Mouse (Mus musculus): ENCODE measurements around the gene Pou2f1.

The Pou2f1 gene

GRCm38 (mm10) chr1:165882146-165882900, 120.2 kb downstream of the Pou2f1 start:
- DNase-seq (ENCODE audit: extremely low spot score, low read depth, low spot score) = no peak

- no peak for DNase-seq (ENCODE audit: extremely low spot score, low read depth, low spot score)
Measured at GRCm38 (mm10) chr1:165878751-165879150, 123.7 kb downstream of the Pou2f1 start.

- DNase-seq (ENCODE audit: extremely low spot score, low read depth, low spot score) = no peak
Measured at GRCm38 (mm10) chr1:165875520-165876284, 126.8 kb downstream of the Pou2f1 start.

DNA sequence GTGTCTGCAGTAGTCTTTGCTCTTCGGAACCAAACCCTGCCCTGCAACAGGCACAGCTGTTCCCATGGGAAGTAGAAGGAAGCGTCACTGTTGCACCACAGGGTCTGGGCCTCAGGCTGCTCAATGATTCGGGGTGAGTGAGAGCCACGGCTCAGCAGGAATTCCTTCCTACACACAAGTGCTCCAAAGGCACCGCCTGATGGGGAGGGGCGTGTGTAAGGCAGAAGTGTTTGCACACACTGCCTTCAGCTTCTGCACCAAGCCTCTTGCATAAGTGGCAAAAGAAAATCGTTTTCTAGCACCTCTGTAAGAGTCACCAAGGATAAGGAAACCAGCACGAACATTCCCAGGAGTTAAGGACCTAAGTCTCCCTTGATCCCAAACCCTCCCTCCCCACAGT, 127.8 kb downstream of the Pou2f1 start:
- DNase-seq (ENCODE audit: extremely low spot score, low read depth, low spot score) = no peak

DNA sequence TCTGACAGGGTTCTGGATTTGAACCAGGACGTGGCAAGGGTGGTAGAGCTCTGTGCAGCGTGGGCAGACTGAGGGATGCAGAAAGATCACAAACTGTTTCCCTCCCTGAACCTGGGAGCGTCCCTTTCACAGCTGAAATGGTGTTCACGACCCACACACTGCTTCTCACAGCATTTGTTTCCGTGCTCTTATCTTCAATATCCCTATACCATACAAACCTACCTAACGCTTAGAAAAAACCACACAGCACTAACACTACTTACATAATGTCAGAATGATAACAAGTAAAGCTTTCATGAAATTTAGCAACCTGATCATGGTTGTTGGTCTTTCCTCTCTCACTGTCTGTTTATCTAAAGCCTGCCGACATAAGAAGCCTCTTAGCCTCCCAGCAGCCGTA, 133.8 kb downstream of the Pou2f1 start:
- no peak for DNase-seq (ENCODE audit: extremely low spot score, low read depth, low spot score)

GRCm38 (mm10) chr1:165866630-165867280, 135.7 kb downstream of the Pou2f1 start:
- no peak for DNase-seq (ENCODE audit: extremely low spot score, low read depth, low spot score)

GRCm38 (mm10) chr1:165864864-165865795, 137.3 kb downstream of the Pou2f1 start:
- no peak for DNase-seq (ENCODE audit: extremely low spot score, low read depth, low spot score)

GRCm38 (mm10) chr1:165862059-165862458, 140.4 kb downstream of the Pou2f1 start:
- no peak for DNase-seq (ENCODE audit: extremely low spot score, low read depth, low spot score)

DNA sequence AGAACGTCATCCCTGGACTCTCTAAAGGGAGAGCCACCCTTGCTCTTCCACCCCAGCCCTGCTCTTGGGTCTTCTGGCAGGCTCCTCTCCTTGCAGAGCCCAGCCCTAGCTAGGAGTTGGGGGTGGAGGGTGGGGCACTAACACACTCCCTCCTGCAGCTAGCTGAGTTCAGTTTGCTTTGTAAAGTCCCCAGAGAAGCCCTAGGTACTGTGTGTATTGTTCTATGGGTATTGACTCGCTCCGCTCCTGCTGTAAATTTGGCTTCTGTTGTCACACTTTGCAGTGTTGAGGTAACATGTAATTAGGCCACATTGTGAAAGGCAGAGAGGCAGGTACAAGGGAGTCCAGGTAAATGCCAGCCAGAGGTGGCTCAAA, 141.3 kb downstream of the Pou2f1 start:
- DNase-seq (ENCODE audit: extremely low spot score, low read depth, low spot score) = no peak

GRCm38 (mm10) chr1:165860373-165861234, 141.9 kb downstream of the Pou2f1 start:
- no peak for DNase-seq (ENCODE audit: extremely low spot score, low read depth, low spot score)

- DNase-seq (ENCODE audit: extremely low spot score, low read depth, low spot score) = no peak
Measured at GRCm38 (mm10) chr1:165858356-165858755, 144.1 kb downstream of the Pou2f1 start.

GRCm38 (mm10) chr1:165857279-165857678, 145.2 kb downstream of the Pou2f1 start:
- DNase-seq (ENCODE audit: extremely low spot score, low read depth, low spot score) = no peak

DNA sequence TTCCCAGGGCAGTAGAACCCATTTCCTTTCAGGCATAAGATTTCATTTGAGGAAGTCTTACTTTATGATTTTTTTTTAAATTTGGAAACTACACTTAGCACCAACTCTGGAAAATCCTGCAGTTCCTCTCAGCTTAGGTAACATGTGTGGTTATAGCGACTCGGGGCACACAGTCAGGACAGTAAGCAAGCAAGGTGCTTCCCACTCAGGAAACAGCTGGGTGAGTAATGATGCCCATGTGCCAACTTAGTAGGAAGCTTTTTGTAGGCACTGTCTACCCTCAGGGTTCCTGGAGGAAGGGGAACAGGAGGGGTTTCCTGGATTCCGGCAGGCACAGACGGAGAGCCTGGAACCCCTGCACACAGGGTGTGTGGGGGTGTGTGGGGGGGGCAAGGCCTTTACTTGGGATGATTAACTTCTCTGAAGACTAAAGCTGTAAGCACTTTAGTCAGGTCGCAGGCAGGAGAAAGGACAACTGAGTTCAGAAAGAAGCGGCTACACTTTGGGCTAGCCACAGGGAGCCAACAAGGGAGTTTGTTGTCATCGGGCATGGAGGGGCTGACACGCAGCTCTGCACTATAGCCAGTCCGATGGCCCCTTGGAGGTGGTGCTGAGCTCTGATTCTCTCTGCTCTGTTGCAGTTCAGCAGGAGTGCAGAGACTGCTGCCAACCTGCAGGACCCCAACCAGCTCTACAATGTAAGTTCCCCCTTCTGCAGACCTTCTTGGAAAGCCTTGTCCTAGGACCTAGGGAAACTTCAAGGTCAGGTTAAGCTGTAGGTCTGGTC, 146.5 kb downstream of the Pou2f1 start:
- DNase-seq (ENCODE audit: extremely low spot score, low read depth, low spot score) = no peak

- no peak for DNase-seq (ENCODE audit: extremely low spot score, low read depth, low spot score)
Measured at GRCm38 (mm10) chr1:165853729-165854420, 148.6 kb downstream of the Pou2f1 start.

GRCm38 (mm10) chr1:165853131-165853721, 149.3 kb downstream of the Pou2f1 start:
- DNase-seq (ENCODE audit: extremely low spot score, low read depth, low spot score) = no peak

- DNase-seq (ENCODE audit: extremely low spot score, low read depth, low spot score) = no peak
Measured at GRCm38 (mm10) chr1:165852131-165852530, 150.3 kb downstream of the Pou2f1 start.

GRCm38 (mm10) chr1:165849458-165850445, 152.7 kb downstream of the Pou2f1 start:
- no peak for DNase-seq (ENCODE audit: extremely low spot score, low read depth, low spot score)
